Comparison of ENCODE assay signal across 10 mouse cellular contexts in the genomic region with DNA sequence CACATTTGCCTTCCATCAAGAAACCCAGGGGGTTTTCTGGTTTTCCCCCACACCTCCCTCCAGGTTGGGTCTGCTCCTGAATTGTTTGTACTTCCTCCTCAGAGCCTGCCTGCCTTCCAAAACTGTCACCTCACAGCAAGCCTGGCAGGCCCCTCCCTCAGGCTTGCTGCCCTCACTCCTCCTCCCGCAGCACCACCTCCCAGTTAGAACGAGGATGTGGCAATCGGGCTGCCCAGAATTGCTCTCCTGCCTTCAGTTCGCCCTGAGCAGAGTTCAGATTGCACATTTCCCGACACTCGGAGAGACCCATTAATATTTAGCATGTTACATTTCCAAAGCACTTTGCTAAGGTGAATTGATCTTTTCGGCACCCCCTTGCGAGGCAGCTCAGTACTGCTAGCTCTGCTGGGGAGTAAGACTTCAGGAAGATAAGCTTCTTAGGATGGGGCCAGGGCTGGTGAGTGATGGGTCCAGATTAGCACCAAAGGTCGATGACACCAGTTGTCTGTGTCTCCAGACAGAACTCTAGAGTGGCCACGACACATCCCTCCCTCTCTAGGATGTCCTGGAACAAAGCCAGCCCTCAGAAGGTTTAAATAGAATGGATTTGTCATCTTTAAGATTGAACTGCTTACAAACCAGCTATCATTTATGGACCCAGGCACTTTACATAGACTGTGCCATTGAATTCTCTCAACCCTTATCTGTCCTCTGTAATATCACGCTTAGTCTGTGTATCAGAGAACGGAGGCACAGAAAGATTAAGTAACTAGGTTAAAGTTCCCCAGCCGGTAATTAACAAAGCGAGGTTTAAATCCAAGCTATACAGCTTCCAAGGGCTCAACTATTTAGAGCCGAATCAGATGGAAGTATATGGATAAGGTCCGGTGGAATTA. TPM values are rescaled to one million over a fixed set of nuclear protein-coding genes. Genes with fewer than 3 reads are reported as not detected.
DNase-seq lines count a peak whose midpoint lies in the region; ATAC-seq lines count a peak whose summit lies in the region.
"Had no signal": no experiment of that assay in that cellular context is flagged by ENCODE, and none has a peak within 500 bp of the region (broad histone marks: within the 10 kb centered on the region; RNA-seq: fewer than 3 reads in every experiment).

No protein-coding gene starts in this region.

- no peak overlapping the region for H3K27ac ChIP-seq in kidney, embryonic 14.5 days (ENCODE audit: low read depth, low read length)
- H3K27ac ChIP-seq in intestine, embryonic 15.5 days, result no peak overlapping the region
- H3K27ac ChIP-seq: forebrain, embryonic 13.5 days had no signal

- H3K4me3 ChIP-seq in kidney, embryonic 14.5 days (ENCODE audit: low read length), result no peak overlapping the region
- H3K4me3 ChIP-seq in intestine, embryonic 15.5 days (replicated peaks), result no peak overlapping the region
- H3K4me3 ChIP-seq: forebrain, embryonic 13.5 days; myocyte had no signal

- H3K27me3 ChIP-seq in kidney, embryonic 14.5 days (ENCODE audit: control insufficient read depth, insufficient read depth, low read length), result no peaks in the 10 kb centered on the region
- no peaks in the 10 kb centered on the region for H3K27me3 ChIP-seq in intestine, embryonic 15.5 days (replicated peaks)
- H3K27me3 ChIP-seq: forebrain, embryonic 13.5 days had no signal

- peak; percentile 36 for DNase-seq in kidney, adult 11 months
- DNase-seq in adrenal gland, postnatal 14 days, result peak; percentile 56
- DNase-seq in lung, postnatal 25 days (ENCODE audit: low spot score), result peak; percentile 55
- no peak for DNase-seq in gastrocnemius, adult 18-20 months (ENCODE audit: low spot score)
- no peak for DNase-seq in cerebellum, postnatal 4 days (ENCODE audit: low spot score in 2 of 2)
- DNase-seq in natural killer cell, adult 2 months (ENCODE audit: low spot score in 2 of 2), result no peak

- no peak for ATAC-seq in kidney, embryonic 14.5 days (ENCODE audit: low FRiP score, low TSS enrichment)
- ATAC-seq in intestine, embryonic 15.5 days, result peak; percentile 67; the same call in 1 of the 2 replicates
- ATAC-seq: forebrain, embryonic 13.5 days had no signal

- H3K4me2 ChIP-seq in kidney, embryonic 14.5 days (replicated peaks; ENCODE audit: low read depth, low read length), result no peak overlapping the region
- peak overlapping the region; percentile 17; the same call in 1 of the 2 replicates for H3K4me2 ChIP-seq in intestine, embryonic 15.5 days (replicated peaks)
- H3K4me2 ChIP-seq: forebrain, embryonic 13.5 days had no signal

- H3K9me3 ChIP-seq in kidney, embryonic 14.5 days (ENCODE audit: control insufficient read depth, low read length), result no peaks in the 10 kb centered on the region
- no peaks in the 10 kb centered on the region for H3K9me3 ChIP-seq in intestine, embryonic 15.5 days
- H3K9me3 ChIP-seq: forebrain, embryonic 13.5 days had no signal

- H3K4me1 ChIP-seq in kidney, embryonic 14.5 days (ENCODE audit: control insufficient read depth, insufficient read depth, low read length), result no peaks in the 10 kb centered on the region
- no peaks in the 10 kb centered on the region for H3K4me1 ChIP-seq in intestine, embryonic 15.5 days (replicated peaks)
- H3K4me1 ChIP-seq: forebrain, embryonic 13.5 days had no signal

- no peaks in the 10 kb centered on the region for H3K36me3 ChIP-seq in kidney, embryonic 14.5 days (ENCODE audit: control insufficient read depth, insufficient read depth, low read length)
- no peaks in the 10 kb centered on the region for H3K36me3 ChIP-seq in intestine, embryonic 15.5 days

- no peak overlapping the region for H3K9ac ChIP-seq in kidney, embryonic 14.5 days (ENCODE audit: low read depth, low read length)
- H3K9ac ChIP-seq in intestine, embryonic 15.5 days, result no peak overlapping the region
- H3K9ac ChIP-seq: forebrain, embryonic 13.5 days had no signal

- 58% methylated on average over 16 of the region's 16 CpGs for WGBS in kidney, embryonic 14.5 days
- WGBS in intestine, embryonic 15.5 days, result 41% methylated on average over 16 of the region's 16 CpGs

RNA-seq across cellular contexts. Expression of a gene that starts 8.0 kb away (rescaled TPM):
- 18.3 and 22.7 TPM in 2 replicates for polyA plus RNA-seq in kidney, embryonic 14.5 days (2014; fragmentation: Nextera tagmentation; extraction: Ambion mirVana)
- 23.9 and 26.2 TPM in 2 replicates for total RNA-seq in adrenal gland, postnatal 14 days (2021)
- 17.3 and 21.4 TPM in 2 replicates for polyA plus RNA-seq in intestine, embryonic 15.5 days (2015; fragmentation: Nextera tagmentation; extraction: Ambion mirVana)
- 10 to 100 TPM; 12.1 to 12.3 TPM for total RNA-seq in gastrocnemius, adult 18-20 months (2021)

Comparison
In these comparisons a context has a peak if more than half of its experiments do, and no peak if none do; other contexts are left out.
1. DNase-seq: peak in kidney, adult 11 months (single experiment), adrenal gland, postnatal 14 days (single experiment) and lung, postnatal 25 days (single experiment); none in gastrocnemius, adult 18-20 months (single experiment), cerebellum, postnatal 4 days (0 of 2) and natural killer cell, adult 2 months (0 of 2).